Mouse (Mus musculus) CH12.LX (cell line): Measurements from ENCODE around the gene Ttll6.

Experiments used
- CTCF ChIP-seq, 2 experiments: IDR thresholded peaks in 1 of 2; conservative IDR thresholded peaks in 1 of 2; 2 replicates each; pipeline ENCODE4 v1.5.1; 2011 to 2012; ENCODE audit warnings: low read depth in 2 of 2, low read length in 2 of 2, improper control_type of control experiment in 1 of 2, inconsistent platforms in 1 of 2, mild to moderate bottlenecking in 1 of 2, moderate library complexity in 1 of 2
- HCFC1 ChIP-seq: IDR thresholded peaks from 2 replicates; pipeline ENCODE4 v1.6.1; 2012; ENCODE audit warnings: low read depth, mild to moderate bottlenecking, inconsistent platforms, low read length, improper control_type of control experiment
- MYC ChIP-seq: IDR thresholded peaks from 2 replicates; pipeline ENCODE4 v1.6.1; 2011; ENCODE audit warnings: low read depth, mild to moderate bottlenecking, improper control_type of control experiment, low read length
- POLR2A ChIP-seq: IDR thresholded peaks from 2 replicates; pipeline ENCODE4 v1.6.1; 2011; ENCODE audit warnings: low read depth, mild to moderate bottlenecking, improper control_type of control experiment, low read length
- ZNF384 ChIP-seq: IDR thresholded peaks from 2 replicates; pipeline ENCODE4 v1.6.1; 2012; ENCODE audit warnings: low read depth, low read length, improper control_type of control experiment, inconsistent platforms

- TF ChIP-seq HCFC1 (no peak), MYC (no peak), CTCF (conservative IDR thresholded peaks at IDR 0.05 in 1 of 2, IDR thresholded peaks at IDR 0.05 in 1 of 2; ENCODE audit: low read depth in 2 of 2, low read length in 2 of 2) (no peak), ZNF384 (no peak), POLR2A (no peak)
Measured at GRCm38 (mm10) chr11:96164769-96165168, 31.2 kb downstream of the Ttll6 start.
